In genomic region chr7:101109856-101110350, GRCm38 (mm10) we compare ENCODE assay signal across 8 mouse cellular contexts. TPM values are rescaled to one million over a fixed set of nuclear protein-coding genes. Genes with fewer than 3 reads are reported as not detected.
DNase-seq lines count a peak whose midpoint lies in the region; ATAC-seq lines count a peak whose summit lies in the region.

No protein-coding gene starts in this region.

- H3K9me3 ChIP-seq in megakaryocyte, embryonic 14.5 days = no peaks in the 10 kb centered on the region
- H3K9me3 ChIP-seq in hindbrain, embryonic 11.5 days (ENCODE audit: control insufficient read depth, low read length) = no peaks in the 10 kb centered on the region

- H3K27ac ChIP-seq in hindbrain, embryonic 11.5 days (ENCODE audit: low read depth, low read length) = peak overlapping the region; percentile 98

- WGBS in hindbrain, embryonic 11.5 days = 11% methylated on average over 8 of the region's 8 CpGs

- peak overlapping the region; percentile 97 for H3K4me3 ChIP-seq in megakaryocyte, embryonic 14.5 days (replicated peaks)
- peak overlapping the region; percentile 88 for H3K4me3 ChIP-seq in hindbrain, embryonic 11.5 days (ENCODE audit: low read depth, low read length)

- H3K36me3 ChIP-seq in megakaryocyte, embryonic 14.5 days (replicated peaks; ENCODE audit: low read length) = peaks cover 30% of the 10 kb centered on the region
- no peaks in the 10 kb centered on the region for H3K36me3 ChIP-seq in hindbrain, embryonic 11.5 days (ENCODE audit: control insufficient read depth, insufficient read depth, low read length)

- peak; percentile 32 for DNase-seq in adrenal gland, adult 2 months
- DNase-seq in adrenal gland, adult 8-10 months = no peak
- peak; percentile 30 for DNase-seq in hindbrain, embryonic 11.5 days (ENCODE audit: low spot score)
- DNase-seq in lung, postnatal 14 days = peak; percentile 34
- peak; percentile 48 for DNase-seq in testis, postnatal 10 days (ENCODE audit: low spot score)

- no peaks in the 10 kb centered on the region for H3K27me3 ChIP-seq in megakaryocyte, embryonic 14.5 days (replicated peaks)
- H3K27me3 ChIP-seq in hindbrain, embryonic 11.5 days (ENCODE audit: control insufficient read depth, insufficient read depth, low read length) = no peaks in the 10 kb centered on the region

- H3K4me2 ChIP-seq in hindbrain, embryonic 11.5 days (replicated peaks; ENCODE audit: low read depth, low read length) = peak overlapping the region; percentile 84

- ATAC-seq in megakaryocyte, adult 5-6 weeks (ENCODE audit: poor library complexity, severe bottlenecking) = no peak
- no peak for ATAC-seq in hindbrain, embryonic 11.5 days (ENCODE audit: low FRiP score)
- no peak for ATAC-seq in megakaryocyte-erythroid progenitor cell, adult 5-6 weeks (replicated peaks; ENCODE audit: low FRiP score, low TSS enrichment, poor library complexity, severe bottlenecking)

- H3K9ac ChIP-seq in hindbrain, embryonic 11.5 days (ENCODE audit: low read depth, low read length) = peak overlapping the region; percentile 95

- peaks cover 56% of the 10 kb centered on the region for H3K4me1 ChIP-seq in megakaryocyte, embryonic 14.5 days
- H3K4me1 ChIP-seq in hindbrain, embryonic 11.5 days (replicated peaks; ENCODE audit: control insufficient read depth, insufficient read depth, low read length) = no peaks in the 10 kb centered on the region

RNA-seq across cellular contexts. Expression of gene Fchsd2, which starts 17.2 kb away (rescaled TPM):
- total RNA-seq in adrenal gland, adult 2 months (2021) = 10 to 100 TPM; 15.3 to 25.1 TPM
- 6.3 and 8.2 TPM in 2 replicates for polyA plus RNA-seq in adrenal gland, adult 2 months (2012; rRNA removed)
- 10 to 100 TPM; 20.9 to 53.3 (median 33.8) TPM for total RNA-seq in adrenal gland, adult 8-10 months (2022)
- polyA plus RNA-seq in megakaryocyte, embryonic 14.5 days (2012; ENCODE audit: insufficient read depth, low replicate concordance) = 1.8 and 5.0 TPM in 2 replicates
- 19.7 and 22.1 TPM in 2 replicates for total RNA-seq in megakaryocyte, adult 5-6 weeks (2015)
- 17.2 and 18.1 TPM in 2 replicates for total RNA-seq in megakaryocyte, adult 5-6 weeks (2017)
- 27.8 and 34.5 TPM in 2 replicates for polyA plus RNA-seq in hindbrain, embryonic 11.5 days (2014; fragmentation: Nextera tagmentation; extraction: Ambion mirVana)
- total RNA-seq in megakaryocyte-erythroid progenitor cell, adult 5-6 weeks (2014; fragmentation: Nextera tagmentation) = 16.2 and 19.1 TPM in 2 replicates
- 20.2 and 22.6 TPM in 2 replicates for total RNA-seq in megakaryocyte-erythroid progenitor cell, adult 5-6 weeks (2017)
